Mouse (Mus musculus) heart, adult 9 months (tissue): Measurements from ENCODE around the gene Oma1.

Source experiments
- DNase-seq, 2 experiments: peaks; one replicate each; pipeline ENCODE4 v3.0.0; 2022; ENCODE audit warnings: low spot score in 2 of 2

The Oma1 gene

DNA sequence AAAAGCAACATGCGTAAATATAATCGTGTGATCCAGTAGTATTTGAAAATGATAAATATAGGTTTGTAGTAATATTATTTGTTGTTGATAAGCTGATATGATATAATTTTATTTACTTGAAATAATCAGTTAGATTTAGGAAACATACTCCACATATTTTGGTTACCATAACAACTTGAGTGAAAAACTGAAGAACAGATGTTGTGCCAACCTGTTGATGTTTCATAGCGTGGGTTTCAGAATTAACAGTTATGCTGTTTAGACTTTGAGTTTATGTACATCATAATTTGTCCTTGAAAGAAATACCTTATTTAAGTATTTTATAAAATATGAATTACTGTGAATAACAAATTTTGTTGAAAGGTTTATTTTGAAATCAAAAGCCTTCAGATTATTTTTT lies 43.8 kb downstream of the Oma1 start:
- DNase-seq, result no peak

DNA sequence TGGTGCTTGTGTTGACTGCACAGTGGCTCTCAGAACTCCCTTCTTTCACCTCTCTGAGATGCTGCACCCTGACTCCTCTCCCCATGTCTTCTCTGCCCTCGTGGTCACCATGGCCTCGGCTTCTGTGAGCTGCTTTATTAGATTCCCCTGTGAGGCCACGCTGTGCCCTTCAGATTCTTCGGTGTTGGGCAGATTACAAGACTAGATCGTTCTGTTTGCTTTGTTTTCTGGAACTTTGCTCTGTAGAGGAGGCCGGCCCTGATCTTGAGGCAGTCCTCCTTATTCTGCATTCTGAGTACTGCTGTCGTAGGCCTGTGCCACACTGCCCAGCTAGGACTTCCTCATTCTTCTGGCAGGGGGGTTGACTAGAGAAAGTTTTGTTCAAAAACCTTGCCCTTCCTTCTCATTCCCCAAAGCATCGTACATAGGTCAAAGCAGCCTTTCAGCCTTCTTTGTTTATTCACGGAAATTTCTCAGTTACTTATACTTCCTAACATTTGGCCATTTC lies 45.4 kb downstream of the Oma1 start:
- DNase-seq, result no peak

DNA sequence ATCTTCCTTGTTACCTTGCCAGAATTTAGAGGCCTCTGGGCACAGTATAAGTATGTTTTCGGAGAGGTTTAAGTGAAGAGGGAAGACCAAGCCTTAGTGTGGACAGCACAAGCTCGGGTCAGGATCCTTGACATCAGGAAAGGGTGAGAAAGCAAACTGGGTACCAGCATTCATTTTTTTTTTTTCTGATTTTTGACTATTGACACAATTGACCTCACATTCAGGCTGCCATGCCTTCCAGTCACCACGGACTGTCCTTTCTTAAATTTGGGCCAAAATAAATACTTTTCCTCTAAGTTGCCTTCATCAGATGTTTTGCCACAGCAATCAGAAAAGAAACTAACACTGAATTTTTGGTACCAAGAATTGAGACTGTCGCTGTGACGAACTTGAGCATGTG lies 68.6 kb downstream of the Oma1 start:
- DNase-seq, result no peak

DNA sequence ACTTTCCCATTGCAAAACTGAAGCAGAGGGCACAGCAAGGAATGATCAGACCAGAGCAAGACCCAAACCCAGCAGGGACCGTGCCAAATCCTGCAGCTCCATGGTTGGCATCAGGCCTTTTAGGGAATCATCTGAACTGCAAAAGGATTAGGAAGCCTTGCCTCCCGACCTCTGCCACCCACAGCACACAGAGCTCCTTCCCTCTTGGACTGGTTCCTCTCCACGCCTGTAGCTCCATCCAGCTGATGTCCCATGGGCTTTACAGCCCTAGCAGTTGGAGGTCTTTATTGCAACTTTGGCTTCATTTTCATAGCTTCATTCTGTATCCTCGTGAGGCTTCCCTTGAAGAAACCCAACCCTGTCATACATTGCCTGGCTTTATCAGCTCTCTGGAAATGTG lies 71.4 kb downstream of the Oma1 start:
- DNase-seq, result no peak

DNA sequence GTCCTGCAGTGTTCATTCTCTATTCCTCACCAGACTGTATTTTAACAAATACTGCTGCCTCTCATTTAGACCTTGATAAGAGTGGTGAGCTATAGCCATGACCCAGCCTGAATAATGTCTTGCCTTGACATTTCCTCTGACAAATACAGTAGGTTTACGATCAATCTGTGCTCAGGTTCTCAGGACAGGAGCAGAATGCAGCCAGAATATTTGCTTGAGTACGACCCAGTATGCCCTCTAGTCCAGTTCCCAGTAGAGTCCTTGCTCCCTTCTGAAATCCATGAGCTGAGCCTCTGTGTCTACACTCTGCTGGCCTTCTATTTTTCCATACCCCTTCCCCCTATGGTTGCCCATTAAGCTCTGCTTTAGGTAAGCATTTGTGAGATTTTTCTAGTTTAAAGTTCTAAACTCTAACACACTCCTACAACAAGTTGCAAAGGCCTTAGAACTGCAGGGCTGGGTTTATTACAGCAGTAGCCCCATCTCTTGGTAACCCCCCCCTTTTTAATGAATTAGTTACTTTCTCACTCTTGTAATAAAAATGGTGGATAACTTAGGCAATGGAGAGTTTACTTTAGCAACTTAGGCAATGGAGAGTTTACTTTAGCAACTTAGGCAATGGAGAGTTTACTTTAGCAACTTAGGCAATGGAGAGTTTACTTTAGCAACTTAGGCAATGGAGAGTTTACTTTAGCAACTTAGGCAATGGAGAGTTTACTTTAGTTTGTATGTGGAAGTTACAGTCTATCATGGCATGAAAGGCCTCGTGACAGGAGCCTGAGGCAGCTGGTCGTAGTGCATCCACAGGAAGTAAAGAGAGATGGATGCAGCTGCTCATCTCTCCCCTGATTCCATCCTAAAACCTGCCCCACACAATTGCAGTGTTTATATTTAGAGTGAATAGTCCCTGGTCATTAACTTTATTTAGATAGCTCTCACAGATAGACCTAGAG lies 72.5 kb downstream of the Oma1 start:
- no peak for DNase-seq

DNA sequence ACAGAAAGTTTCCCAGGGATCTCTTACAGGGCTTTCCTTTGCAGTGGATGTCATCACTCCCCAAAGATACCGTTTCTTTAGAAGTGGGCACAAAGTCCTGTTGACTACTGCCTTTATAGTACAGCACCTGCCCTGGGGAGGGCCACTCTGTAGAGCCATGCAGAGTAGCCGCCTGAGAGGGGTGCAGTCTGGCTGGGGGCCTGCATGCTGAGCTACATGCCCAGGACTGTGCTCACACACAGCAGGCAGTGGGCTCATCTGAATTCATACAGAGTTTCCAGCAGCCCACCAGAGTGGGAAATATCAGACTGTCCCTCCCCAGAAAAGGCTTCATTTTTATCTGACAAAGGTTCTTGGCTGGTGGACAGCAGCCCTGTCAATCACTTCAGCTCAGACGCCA lies 73.7 kb downstream of the Oma1 start:
- no peak for DNase-seq

DNA sequence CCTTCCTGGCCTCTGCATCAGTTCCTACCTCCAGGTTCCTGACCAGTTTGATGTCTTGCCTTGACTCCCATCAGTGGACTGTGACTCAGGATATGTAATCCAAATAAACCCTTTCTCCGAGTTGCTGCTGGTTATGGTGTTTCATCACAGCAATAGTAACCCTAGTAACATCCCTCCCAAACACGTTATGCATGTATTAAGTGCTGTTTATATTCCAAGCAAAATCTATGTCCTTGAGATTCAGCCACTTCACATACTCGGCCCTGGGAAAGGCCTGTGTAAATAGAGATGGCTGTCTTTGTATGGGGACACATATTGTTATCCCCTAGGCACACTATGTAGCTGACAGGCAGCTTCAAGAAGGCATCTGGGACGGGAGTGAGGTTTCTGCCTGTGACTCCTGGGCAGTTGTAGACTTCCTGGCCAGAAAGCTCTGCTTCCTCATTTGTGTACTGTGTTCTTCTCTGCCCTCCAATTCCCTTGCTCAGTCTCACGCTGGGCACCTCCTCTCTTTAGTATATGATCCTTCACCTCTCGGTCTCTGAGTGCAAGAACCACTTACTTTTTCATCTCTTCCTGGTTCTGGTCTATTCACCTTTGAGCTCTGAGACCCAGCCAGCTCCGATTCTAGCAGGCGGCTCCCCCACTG lies 75.0 kb downstream of the Oma1 start:
- DNase-seq, result no peak

DNA sequence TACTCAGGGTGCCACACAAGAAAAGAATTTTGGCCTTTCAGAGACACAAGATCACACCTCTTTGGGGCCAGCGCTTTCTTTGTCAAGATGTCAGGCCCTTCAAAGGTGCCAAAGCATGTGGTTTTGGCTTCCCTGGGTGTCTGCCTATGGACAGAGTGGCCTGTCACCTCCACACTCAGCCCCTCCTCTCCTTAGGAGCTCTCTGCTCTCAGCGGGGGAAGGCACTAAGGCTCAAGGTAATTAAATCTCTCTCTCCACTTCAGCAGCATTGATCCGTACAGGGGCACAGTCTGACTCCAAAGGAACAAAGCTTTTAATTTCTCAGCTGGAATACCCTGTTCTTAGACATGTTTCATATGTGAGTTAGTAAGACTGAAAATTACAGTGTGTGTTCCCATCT lies 76.0 kb downstream of the Oma1 start:
- no peak for DNase-seq

DNA sequence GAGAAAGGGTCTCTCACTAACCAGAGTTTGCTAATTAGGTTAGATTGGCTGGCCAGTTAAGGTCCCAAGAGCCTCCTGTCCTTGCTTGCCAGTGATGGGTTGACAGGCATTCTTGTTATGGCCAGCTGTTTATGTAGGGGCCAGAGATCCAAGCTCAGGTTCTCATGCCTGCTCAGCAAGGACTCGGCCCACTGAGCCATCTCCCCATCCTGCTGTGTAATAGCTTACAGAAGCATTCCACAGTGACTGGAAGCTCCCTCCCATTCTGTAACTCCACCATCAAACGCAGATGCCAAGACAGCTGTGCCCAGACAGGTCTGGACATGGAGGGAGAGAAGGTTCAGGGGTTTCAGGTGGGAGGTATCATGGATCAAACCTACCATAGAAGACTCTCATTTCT lies 76.9 kb downstream of the Oma1 start:
- DNase-seq, result no peak

DNA sequence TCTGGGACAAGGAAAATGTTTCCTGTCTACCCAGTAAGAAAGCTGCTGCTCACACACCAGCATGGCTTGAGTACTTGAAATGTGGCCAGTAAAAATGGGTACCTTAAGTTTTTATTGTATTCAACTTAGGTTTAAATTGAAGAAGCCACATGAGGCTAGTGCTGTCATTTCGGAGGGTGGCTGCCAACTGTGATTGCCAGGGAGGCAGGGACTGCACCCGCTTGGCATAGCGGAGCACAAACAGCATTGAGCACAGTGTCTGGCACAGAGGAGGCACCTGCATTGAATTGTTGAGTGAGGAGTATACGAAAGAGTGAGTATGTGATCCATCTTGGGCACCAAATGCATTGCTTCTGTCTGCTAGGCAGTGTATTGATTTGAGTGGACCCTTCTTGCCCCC lies 81.5 kb downstream of the Oma1 start:
- DNase-seq, result no peak

DNA sequence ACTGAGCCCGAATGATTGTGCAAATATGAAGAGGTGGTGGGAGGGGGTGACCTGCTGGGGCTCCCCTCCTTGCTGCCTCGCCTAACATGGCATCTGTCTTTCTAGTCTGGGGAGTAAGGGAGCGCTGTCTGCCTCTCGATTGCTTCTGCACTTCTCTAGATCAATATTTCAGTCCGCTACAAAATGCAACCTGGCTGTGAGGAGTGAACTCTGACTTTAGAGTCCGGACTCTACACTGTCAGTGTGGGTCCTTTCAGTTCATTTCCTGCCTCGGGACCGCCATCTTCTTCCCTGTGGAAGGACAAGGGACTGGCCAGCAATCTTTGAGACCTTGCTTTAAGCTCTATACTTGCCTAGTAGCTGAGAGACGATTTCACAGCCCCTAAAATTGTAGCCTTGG lies 82.3 kb downstream of the Oma1 start:
- no peak for DNase-seq

DNA sequence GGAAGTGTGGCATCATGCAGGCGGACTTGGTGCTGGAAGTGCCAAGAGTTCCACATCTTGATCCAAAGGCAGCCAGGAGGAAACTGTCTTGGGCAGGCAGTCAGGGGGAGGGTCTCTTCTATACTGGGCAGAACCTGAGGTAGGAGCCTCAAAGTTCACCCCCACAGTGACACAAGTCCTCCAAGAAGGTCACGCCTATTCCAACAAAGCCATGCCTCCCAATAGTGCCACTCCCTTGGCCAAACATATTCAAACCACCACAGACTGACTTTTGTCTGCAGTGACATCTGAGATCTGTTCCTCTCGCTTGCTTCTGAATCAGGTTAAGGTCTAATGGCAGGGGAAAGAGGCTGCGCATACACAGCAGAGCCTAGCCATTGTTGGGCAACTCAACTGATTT lies 83.3 kb downstream of the Oma1 start:
- no peak for DNase-seq

DNA sequence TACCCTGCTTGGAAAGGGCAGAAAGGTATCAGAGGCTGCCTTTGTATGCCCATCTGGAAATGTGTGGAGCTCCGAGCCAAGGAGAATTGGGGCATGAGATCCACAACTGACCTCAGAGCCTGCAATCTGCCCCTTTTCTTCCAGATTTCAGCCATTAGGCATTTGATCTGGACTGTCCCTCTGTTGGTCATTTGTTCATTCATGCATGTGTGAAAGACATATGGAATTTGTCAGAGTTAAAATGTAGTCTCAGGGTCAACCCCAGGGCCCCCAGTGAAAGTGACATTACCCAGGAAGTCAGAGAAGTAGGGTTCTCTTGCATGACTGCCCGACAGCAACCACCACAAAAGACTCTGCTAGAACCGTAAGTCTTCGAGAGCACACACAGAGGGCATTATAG lies 89.0 kb downstream of the Oma1 start:
- no peak for DNase-seq

DNA sequence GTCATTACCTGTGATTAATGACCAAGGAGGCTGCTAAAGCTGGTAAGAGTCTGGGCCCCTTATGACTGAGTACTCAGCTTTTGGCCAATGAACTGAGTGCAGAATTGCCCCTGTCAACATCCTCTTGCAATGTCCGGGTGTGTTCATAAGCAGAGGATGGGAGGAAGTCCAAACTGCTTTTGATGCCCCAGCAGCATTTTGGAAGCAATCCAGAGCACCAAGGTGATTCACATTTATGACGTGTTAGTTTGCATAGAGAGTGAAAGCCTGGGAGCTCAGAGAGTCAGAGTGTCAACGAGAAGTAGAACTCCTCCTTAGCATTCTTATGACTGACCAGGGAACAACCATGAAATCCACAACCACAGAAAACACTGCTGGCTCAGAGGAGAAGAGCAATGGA lies 91.7 kb downstream of the Oma1 start:
- DNase-seq, result no peak

DNA sequence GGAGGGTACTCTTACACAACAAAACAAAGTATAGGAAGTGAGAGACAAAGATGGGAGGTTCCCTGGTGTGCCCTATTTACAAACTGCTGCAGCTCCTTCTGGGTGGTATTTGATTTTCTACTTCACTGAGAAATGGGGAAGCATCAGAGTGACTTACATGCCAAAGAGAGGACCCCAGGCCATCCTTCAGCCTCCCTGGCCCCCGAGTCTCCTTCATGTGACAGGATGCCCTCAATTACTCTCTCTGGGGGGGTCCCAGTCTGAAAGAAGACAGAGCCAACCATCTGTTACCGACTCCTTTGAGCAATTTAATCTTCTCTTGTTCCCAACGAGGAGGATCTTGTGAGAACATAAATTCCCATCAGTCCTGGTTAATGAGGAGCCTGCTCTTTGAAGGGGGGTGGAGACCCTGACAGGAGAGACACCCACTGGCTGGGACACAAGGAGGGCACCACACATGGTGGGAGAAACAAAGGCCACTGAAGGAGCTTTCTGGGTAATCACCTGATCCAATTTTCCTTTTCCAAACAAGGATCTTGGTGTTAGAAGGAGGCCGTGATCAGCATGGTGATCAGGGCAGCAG lies 96.7 kb downstream of the Oma1 start:
- DNase-seq, result no peak
